Mouse (Mus musculus): ENCODE measurements around the gene Trim3. TPM values are rescaled to one million over a fixed set of nuclear protein-coding genes. Genes with fewer than 3 reads are reported as not detected.

Trim3 gene
- polyA plus RNA-seq (2015; fragmentation: Nextera tagmentation; extraction: Ambion mirVana) = 41.3 and 49.1 TPM in 2 replicates

DNA sequence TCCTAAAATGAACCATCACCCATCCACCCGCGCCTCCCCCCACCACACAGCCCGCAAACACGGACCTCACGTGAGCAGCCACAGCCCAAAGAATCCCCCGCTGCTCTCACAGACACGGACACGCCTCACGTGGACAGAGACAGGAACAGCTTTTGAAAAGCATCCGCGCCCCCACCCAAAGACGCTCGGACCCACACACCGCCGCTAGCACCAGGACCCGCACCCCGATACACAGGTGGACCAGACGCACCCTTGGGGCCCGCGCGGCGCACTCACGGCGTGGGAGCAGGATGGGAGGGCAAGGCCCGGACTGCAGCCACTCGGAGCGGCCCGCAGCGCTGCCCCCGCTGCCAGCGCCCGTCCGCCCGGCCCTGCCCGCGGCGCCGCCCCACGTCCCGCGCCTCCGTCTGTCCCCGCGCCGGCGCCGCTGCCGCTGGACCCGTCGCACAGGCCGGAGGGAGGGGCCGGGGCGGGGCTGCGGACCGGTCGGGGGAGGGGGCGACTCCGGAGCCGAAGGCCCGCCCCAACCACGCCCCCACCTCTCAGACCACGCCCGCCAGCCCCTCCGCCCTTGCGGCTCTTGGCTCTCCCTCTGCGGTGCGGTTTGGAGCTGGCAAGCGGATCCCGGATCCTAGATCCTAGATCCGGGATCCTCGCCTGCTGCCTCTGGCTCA lies at the start of gene Trim3:
Trim3 (minus strand) TSS at position 445 of the 674 bp plus-strand sequence.
- Histone ChIP-seq H3K4me2 (peak within 1 kb of the TSS; percentile 88), H3K4me3 (peak within 1 kb of the TSS; percentile 87), H3K9ac (peak within 1 kb of the TSS; percentile 88), H3K36me3 (peaks cover 28% of the 10 kb centered on the region), H3K27ac (peak within 1 kb of the TSS; percentile 55), H3K4me1 (peaks cover 37% of the 10 kb centered on the region), H3K27me3 (no peaks in the 10 kb centered on the region), H3K9me3 (no peaks in the 10 kb centered on the region)
- peak; percentile 89 for ATAC-seq (ENCODE audit: insufficient number of reproducible peaks, insufficient read depth, low FRiP score, low TSS enrichment, low read depth)
- WGBS = 1% methylated on average over 69 of the region's 71 CpGs

DNA sequence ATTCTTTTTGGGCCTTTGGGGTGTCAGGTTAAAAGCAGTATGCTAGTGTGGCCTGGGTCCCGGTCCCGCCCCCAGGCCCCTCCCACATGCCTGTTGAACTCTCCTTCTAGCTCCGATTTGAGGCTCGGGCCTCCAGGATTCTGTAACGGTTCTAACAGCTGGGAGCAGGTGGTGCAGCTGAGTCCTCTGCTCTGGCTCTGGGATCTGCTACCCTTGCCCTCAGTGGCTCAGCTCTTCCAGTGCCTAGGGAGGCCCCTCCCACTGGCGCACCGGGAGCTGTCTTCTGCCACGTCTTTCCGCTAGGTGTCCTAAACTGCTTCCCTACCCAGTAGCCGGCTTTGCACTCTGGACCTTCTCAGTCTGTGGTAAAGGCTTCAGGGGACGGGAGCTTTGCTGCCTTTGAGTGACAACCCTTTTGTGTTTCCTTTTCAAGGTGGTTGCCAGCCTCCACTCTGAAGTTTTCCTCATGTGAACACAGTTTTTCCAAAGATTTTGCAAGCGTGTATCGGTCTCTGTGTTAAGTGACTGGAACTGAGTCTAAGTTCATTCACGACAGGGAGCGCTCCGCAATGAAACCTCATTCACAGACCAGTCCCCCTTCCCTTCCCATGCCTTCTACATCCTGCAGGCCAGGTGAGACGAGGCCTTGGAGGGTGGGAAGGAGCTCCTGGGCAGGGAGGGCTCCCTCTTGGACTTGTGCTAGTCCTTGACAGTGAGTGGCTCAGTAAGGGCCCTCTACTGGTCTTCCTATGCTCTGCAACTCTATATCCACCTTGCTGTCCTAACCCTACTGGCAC lies 17.5 kb upstream of the Trim3 start, which contains the start of gene Dnhd1:
Dnhd1 (plus strand) TSS at position 189 of the 797 bp plus-strand sequence.
- Histone ChIP-seq H3K4me2 (peak within 1 kb of the TSS; percentile 82), H3K4me1 (no peaks in the 10 kb centered on the region), H3K9ac (peak within 1 kb of the TSS; percentile 66), H3K4me3 (peak within 1 kb of the TSS; percentile 45), H3K27me3 (no peaks in the 10 kb centered on the region), H3K9me3 (no peaks in the 10 kb centered on the region), H3K36me3 (peaks cover 5% of the 10 kb centered on the region), H3K27ac (peak within 1 kb of the TSS; percentile 67)
- under 1% methylated on average over 17 of the region's 17 CpGs for WGBS
- peak; percentile 91 for ATAC-seq (ENCODE audit: insufficient number of reproducible peaks, insufficient read depth, low FRiP score, low TSS enrichment, low read depth)

DNA sequence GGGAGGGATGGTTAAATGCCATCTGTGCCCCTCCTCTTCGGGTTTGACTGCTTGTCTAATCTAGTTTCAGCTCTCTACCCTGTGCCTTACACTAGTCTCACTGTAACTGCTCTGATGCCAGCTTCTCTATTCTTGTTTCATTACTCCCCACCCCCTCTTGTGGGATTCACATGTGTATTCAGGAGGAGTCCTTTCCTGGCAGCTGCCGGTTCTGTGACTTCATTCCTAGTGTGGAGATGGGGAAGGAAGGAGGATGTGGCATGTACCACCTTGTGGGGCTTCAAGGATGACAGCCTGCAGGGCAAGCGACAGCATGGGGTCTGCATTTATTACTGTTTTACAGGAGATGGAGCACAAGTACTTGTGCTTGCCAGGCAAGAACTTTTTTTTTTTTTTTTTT lies 8.6 kb upstream of the Trim3 start:
- Histone ChIP-seq H3K4me2 (peak overlapping the region; percentile 96), H3K9ac (0 out of 2 replicates have a peak overlapping the region, but pooled peaks have one; percentile 27), H3K27me3 (no peaks in the 10 kb centered on the region), H3K9me3 (no peaks in the 10 kb centered on the region), H3K36me3 (peaks cover 32% of the 10 kb centered on the region), H3K4me1 (peaks cover 26% of the 10 kb centered on the region), H3K27ac (no peak overlapping the region), H3K4me3 (no peak overlapping the region)
- ATAC-seq (ENCODE audit: insufficient number of reproducible peaks, insufficient read depth, low FRiP score, low TSS enrichment, low read depth) = no peak
- 55% methylated on average over 3 of the region's 3 CpGs for WGBS

DNA sequence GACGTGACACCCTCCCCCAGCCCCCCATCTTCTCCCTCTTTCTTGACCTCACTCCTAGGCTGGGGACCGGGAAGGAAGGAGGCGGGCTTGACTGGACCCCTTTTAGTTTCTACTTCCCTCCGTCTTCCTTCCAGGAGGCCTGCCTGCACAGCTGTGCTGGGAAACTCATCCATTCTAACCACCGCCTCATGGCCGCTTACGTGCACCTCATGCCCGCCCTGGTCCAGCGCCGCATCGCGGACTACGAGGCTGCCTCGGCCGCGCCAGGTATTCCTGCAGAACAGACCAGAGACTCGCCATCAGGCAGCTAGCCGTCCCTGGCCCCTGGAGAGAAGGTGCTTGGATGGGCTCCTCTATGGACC lies 7.5 kb upstream of the Trim3 start:
- peak overlapping the region; percentile 79 for H3K27ac ChIP-seq
- H3K4me3 ChIP-seq = peak overlapping the region; percentile 62
- no peaks in the 10 kb centered on the region for H3K9me3 ChIP-seq
- under 1% methylated on average over 18 of the region's 18 CpGs for WGBS
- H3K4me2 ChIP-seq = peak overlapping the region; percentile 96
- H3K9ac ChIP-seq = peak overlapping the region; percentile 87
- peaks cover 26% of the 10 kb centered on the region for H3K4me1 ChIP-seq
- no peaks in the 10 kb centered on the region for H3K27me3 ChIP-seq
- ATAC-seq (ENCODE audit: insufficient number of reproducible peaks, insufficient read depth, low FRiP score, low TSS enrichment, low read depth) = no peak
- peaks cover 43% of the 10 kb centered on the region for H3K36me3 ChIP-seq

DNA sequence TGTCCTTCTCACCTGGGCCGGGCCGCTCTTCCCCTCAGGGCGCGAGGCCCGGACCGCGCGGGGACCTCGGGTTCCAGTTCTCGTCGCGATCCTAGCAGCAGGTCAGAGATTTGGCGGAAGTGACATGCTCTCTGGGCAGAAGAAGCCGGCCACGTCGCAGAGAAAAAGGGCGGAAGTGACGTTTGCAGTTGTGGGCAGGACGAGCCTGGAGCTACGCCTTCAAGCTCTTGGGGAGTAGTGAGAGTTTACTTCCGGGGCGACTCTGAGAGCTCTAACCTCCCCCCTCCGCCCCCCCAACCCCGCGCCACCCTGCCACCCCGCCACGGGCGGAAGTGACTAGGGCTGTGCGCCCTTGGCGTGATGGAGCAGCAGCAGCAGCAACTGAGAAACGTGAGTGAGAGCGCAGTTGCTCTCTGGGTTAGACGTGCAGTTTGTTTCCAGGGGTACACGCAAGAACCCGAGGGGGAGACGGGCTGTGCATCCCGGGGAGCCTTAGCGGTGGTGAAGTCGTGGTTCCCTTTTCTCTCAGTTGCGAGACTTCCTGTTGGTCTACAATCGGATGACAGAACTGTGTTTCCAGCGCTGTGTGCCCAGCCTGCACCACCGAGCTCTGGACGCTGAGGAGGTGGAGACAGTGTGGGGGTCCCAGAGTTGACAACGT lies 7.0 kb upstream of the Trim3 start, which contains the start of the genes Arfip2 and Gm45799:
Arfip2 (minus strand) TSS at position 184 of the 661 bp plus-strand sequence.
Gm45799 (plus strand) TSS at position 320 of the 661 bp plus-strand sequence.
- H3K27me3 ChIP-seq = no peaks in the 10 kb centered on the region
- WGBS = under 1% methylated on average over 44 of the region's 45 CpGs
- no peaks in the 10 kb centered on the region for H3K9me3 ChIP-seq
- H3K9ac ChIP-seq = peak within 1 kb of the TSS; percentile 87
- peak within 1 kb of the TSS; percentile 62 for H3K4me3 ChIP-seq
- peak within 1 kb of the TSS; percentile 96 for H3K4me2 ChIP-seq
- H3K36me3 ChIP-seq = peaks cover 44% of the 10 kb centered on the region
- ATAC-seq (ENCODE audit: insufficient number of reproducible peaks, insufficient read depth, low FRiP score, low TSS enrichment, low read depth) = peak; percentile 94
- H3K4me1 ChIP-seq = peaks cover 26% of the 10 kb centered on the region
- peak within 1 kb of the TSS; percentile 79 for H3K27ac ChIP-seq

DNA sequence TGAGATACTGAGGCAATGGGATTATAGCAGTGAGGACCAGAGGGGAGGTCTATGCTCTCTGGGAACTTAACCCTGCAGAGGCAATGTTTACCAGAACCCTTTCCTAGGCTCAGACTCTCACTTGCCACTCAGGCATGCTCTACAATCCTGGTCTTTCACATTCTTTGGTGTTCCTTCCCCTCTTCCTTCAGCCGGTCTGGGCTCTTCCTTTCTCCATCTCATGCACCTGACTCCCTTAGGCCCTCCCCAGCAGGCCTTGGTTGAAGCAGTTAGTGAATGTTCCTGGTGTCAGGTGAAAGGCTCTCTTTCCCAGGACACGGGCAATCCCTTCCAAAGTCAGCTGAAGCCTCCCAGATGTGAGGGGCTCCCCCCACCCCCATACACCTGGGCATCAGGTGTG lies 6.4 kb upstream of the Trim3 start, which contains the start of gene Timm10b:
Timm10b (plus strand) TSS at position 301 of the 400 bp plus-strand sequence.
- Histone ChIP-seq H3K36me3 (peaks cover 44% of the 10 kb centered on the region), H3K9ac (peak within 1 kb of the TSS; percentile 87), H3K4me2 (peak within 1 kb of the TSS; percentile 96), H3K4me3 (peak within 1 kb of the TSS; percentile 62), H3K27me3 (no peaks in the 10 kb centered on the region), H3K9me3 (no peaks in the 10 kb centered on the region), H3K4me1 (peaks cover 26% of the 10 kb centered on the region), H3K27ac (peak within 1 kb of the TSS; percentile 79)
- ATAC-seq (ENCODE audit: insufficient number of reproducible peaks, insufficient read depth, low FRiP score, low TSS enrichment, low read depth) = no peak
- 6% methylated on average over 2 of the region's 2 CpGs for WGBS

DNA sequence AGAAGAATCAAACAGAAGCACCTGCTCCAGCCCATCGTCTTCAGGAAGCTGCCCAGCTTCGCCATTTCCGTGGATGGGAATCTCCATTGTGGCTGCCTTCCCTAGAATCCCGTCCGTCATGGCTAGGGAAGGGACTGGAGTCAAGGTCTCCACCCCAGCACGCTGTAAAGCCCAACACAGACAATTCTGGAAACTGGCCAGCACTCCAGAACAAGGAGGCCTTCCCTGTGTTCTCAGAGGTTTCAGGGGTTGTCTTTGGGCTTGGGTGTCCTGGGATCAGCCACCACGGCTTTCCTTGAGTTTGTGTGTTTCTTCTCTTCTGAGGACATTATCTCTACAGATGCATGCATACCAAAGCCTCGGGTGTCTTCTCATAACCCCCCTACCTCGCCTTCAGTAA lies 5.9 kb upstream of the Trim3 start:
- H3K36me3 ChIP-seq = peaks cover 44% of the 10 kb centered on the region

DNA sequence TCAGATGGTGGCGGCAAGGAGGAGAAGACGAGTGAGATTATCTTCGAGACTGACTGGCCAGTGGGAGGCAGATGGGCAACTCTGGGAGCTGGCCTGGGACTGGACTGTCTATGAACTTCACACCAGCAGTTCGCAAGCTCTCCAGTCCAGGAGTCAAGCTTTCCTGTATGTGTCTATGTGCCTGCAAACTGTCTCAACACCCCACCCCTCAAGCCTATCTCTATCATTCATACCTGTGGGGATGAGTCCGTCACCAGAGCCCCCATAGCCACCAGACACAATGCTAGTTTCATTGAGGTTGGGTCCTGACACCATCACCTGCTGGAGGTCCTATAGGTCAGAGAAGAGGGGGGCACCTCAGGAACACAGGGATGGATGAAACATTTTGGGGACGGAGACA lies 5.4 kb upstream of the Trim3 start:
- no peaks in the 10 kb centered on the region for H3K27me3 ChIP-seq
- peaks cover 42% of the 10 kb centered on the region for H3K36me3 ChIP-seq
- no peak overlapping the region for H3K27ac ChIP-seq
- peak overlapping the region; percentile 96; the same call in 1 of the 2 replicates for H3K4me2 ChIP-seq
- no peak overlapping the region for H3K9ac ChIP-seq
- peaks cover 36% of the 10 kb centered on the region for H3K4me1 ChIP-seq
- H3K4me3 ChIP-seq = no peak overlapping the region
- H3K9me3 ChIP-seq = no peaks in the 10 kb centered on the region
- 92% methylated on average over 6 of the region's 6 CpGs for WGBS
- no peak for ATAC-seq (ENCODE audit: insufficient number of reproducible peaks, insufficient read depth, low FRiP score, low TSS enrichment, low read depth)

More for the DNA sequence above, 5.9 kb upstream of the Trim3 start:
- Histone ChIP-seq H3K27ac (no peak overlapping the region), H3K27me3 (no peaks in the 10 kb centered on the region), H3K9ac (peak overlapping the region; percentile 87), H3K4me2 (peak overlapping the region; percentile 96), H3K9me3 (no peaks in the 10 kb centered on the region), H3K4me3 (peak overlapping the region; percentile 62), H3K4me1 (peaks cover 30% of the 10 kb centered on the region)
- no peak for ATAC-seq (ENCODE audit: insufficient number of reproducible peaks, insufficient read depth, low FRiP score, low TSS enrichment, low read depth)
- 77% methylated on average over 9 of the region's 9 CpGs for WGBS

DNA sequence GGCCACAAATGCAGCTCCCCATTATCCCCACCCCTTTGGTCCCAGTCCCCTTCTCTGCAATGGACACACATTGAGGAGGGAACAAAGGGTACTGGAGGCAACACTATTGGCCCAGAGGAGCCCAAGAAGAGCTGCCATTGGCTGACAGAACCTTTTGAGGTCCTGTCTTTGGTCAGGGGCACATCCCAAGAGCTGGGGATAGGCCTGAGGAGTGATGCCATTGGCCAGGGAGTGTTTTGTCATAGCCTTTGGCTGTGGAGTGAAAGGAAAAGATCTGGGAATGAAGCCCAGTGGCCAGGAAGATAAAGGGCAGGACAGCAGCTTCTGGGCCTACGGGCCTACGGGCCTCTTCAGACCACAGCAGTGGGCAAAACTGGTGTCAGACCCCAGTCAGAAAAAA lies 2.4 kb upstream of the Trim3 start:
- ATAC-seq (ENCODE audit: insufficient number of reproducible peaks, insufficient read depth, low FRiP score, low TSS enrichment, low read depth) = no peak
- H3K9ac ChIP-seq = no peak overlapping the region
- no peak overlapping the region for H3K4me3 ChIP-seq
- H3K9me3 ChIP-seq = no peaks in the 10 kb centered on the region
- H3K36me3 ChIP-seq = peaks cover 28% of the 10 kb centered on the region
- H3K4me1 ChIP-seq = peaks cover 39% of the 10 kb centered on the region
- H3K27me3 ChIP-seq = no peaks in the 10 kb centered on the region
- no peak overlapping the region for H3K27ac ChIP-seq
- WGBS = 89% methylated on average over 2 of the region's 2 CpGs
- H3K4me2 ChIP-seq = no peak overlapping the region

DNA sequence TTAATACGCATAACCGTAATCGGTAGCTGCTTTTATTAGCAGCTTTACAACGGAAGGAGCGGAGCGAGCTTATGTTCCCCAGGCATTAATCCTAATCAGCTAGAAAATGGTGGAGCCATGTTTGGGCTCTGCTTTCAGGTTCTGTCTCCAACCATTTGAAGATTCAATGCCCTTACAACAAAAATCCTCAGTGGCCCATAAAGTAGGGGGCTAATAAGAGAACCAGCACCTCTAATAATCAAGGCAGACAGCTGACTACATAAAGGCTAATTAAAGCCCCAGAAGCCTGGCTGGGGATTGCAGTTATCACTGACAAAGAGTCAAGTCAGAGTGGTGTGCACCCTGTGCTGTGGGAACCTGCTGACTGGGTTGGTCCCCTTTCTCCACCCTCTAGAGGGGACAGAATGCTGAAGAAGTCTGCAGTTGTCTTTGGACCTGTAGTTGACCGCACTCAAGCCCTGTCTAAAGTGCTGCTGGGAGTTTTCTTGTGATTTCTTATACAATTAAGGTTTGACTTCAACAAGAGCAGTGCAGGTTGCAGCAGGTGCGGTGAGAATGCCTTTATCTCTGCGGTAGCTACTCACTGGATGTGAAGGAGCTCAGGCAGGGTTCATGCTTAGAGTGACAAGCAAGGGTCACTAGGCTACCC lies 1.0 kb upstream of the Trim3 start:
- WGBS = 58% methylated on average over 9 of the region's 9 CpGs
- peak overlapping the region; percentile 87 for H3K4me3 ChIP-seq
- peaks cover 28% of the 10 kb centered on the region for H3K36me3 ChIP-seq
- peak overlapping the region; percentile 55; the same call in 1 of the 2 replicates for H3K27ac ChIP-seq
- H3K27me3 ChIP-seq = no peaks in the 10 kb centered on the region
- ATAC-seq (ENCODE audit: insufficient number of reproducible peaks, insufficient read depth, low FRiP score, low TSS enrichment, low read depth) = no peak
- H3K9ac ChIP-seq = no peak overlapping the region
- no peaks in the 10 kb centered on the region for H3K9me3 ChIP-seq
- peak overlapping the region; percentile 88 for H3K4me2 ChIP-seq
- peaks cover 35% of the 10 kb centered on the region for H3K4me1 ChIP-seq

DNA sequence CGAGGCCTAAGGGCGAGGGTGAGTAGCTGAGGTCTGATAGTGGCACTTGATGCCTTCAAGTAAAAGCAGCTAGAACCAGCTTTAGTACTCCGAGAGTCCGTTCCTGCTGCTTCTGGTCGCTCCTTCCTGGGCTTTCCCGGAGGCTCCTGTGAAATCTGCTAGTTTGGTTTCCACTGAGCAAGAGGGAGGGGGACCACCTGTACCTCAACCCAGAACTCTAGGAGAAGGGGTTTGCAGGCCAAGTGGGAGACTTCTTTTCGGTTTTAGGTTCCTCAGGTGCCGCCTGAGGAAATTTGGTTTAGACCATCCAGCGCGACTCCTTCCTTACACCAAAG lies 397 bp upstream of the Trim3 start:
- Histone ChIP-seq H3K27me3 (no peaks in the 10 kb centered on the region), H3K4me3 (peak overlapping the region; percentile 87)
- WGBS = 5% methylated on average over 10 of the region's 10 CpGs

More for the DNA sequence above, 397 bp upstream of the Trim3 start:
- Histone ChIP-seq H3K9ac (peak overlapping the region; percentile 88), H3K4me1 (peaks cover 34% of the 10 kb centered on the region), H3K9me3 (no peaks in the 10 kb centered on the region), H3K36me3 (peaks cover 28% of the 10 kb centered on the region), H3K27ac (peak overlapping the region; percentile 55), H3K4me2 (peak overlapping the region; percentile 88)
- no peak for ATAC-seq (ENCODE audit: insufficient number of reproducible peaks, insufficient read depth, low FRiP score, low TSS enrichment, low read depth)

All from embryonic facial prominence, embryonic 13.5 days (tissue).